Mouse (Mus musculus) intestine, embryonic 16.5 days (tissue): ENCODE data around the gene Syde1. TPM values are rescaled to one million over a fixed set of nuclear protein-coding genes. Genes with fewer than 3 reads are reported as not detected.
A peak's percentile ranks its signal among the peaks of the same experiment; 100 is the strongest.

Experiments used
- ATAC-seq: fragments of 200-750 bp; cut with Nextera tagmentation; 2 replicates; pipeline ENCODE4 v1.8.0; 2017; ENCODE audit warnings: moderate TSS enrichment, moderate library complexity
- H3K27ac ChIP-seq: fragments of 300-500 bp; sonication (generic); 2 replicates; pipeline ENCODE4 v1.5.1; 2014; ENCODE audit warnings: mild to moderate bottlenecking, low read length
- H3K27me3 ChIP-seq: fragments of 300-500 bp; sonication (generic); replicated peaks from 2 replicates; pipeline ENCODE4 v1.6.1; 2014; ENCODE audit warnings: low read length, control low read depth, mixed read lengths; ENCODE audit not compliant: control insufficient read depth, insufficient read depth
- H3K36me3 ChIP-seq: fragments of 300-500 bp; sonication (generic); 2 replicates; pipeline ENCODE4 v1.6.1; 2014; ENCODE audit warnings: low read length, control low read depth; ENCODE audit not compliant: control insufficient read depth, insufficient read depth
- H3K4me1 ChIP-seq: fragments of 300-500 bp; sonication (generic); 2 replicates; pipeline ENCODE4 v1.6.1; 2014; ENCODE audit warnings: low read length, control low read depth, mixed read lengths; ENCODE audit not compliant: control insufficient read depth, insufficient read depth
- H3K4me2 ChIP-seq: fragments of 300-500 bp; sonication (generic); 2 replicates; pipeline ENCODE4 v1.6.1; 2014; ENCODE audit warnings: low read depth, low read length, control low read depth
- H3K4me3 ChIP-seq: fragments of 300-500 bp; sonication (generic); 2 replicates; pipeline ENCODE4 v1.5.1; 2014; ENCODE audit warnings: mild to moderate bottlenecking, low read length
- H3K9ac ChIP-seq: fragments of 300-500 bp; sonication (generic); 2 replicates; pipeline ENCODE4 v1.6.1; 2014; ENCODE audit warnings: low read depth, low read length
- H3K9me3 ChIP-seq: fragments of 300-500 bp; sonication (generic); 2 replicates; pipeline ENCODE4 v1.6.1; 2016; ENCODE audit warnings: low read length, control low read depth; ENCODE audit not compliant: control insufficient read depth
- WGBS: fragments of 180-500 bp; shearing (Covaris S2); extraction: QIAGEN DNeasy Blood & Tissue Kit; methylation state at CpG from one replicate; pipeline ENCODE4 v1.1.7; 2014; 5-methylcytosine and 5-hydroxymethylcytosine counted together
- polyA plus RNA-seq: library from polyadenylated mRNA; unstranded; fragments of >200 nt; fragmentation: Nextera tagmentation; extraction: Ambion mirVana; gene quantifications from 2 replicates; pipeline ENCODE4 v1.2.1, GENCODE M21; 2015

The Syde1 gene
- polyA plus RNA-seq, 1 experiment from 2014 or later, result 12.5 TPM

- Histone ChIP-seq H3K4me3 (no peak overlapping the region), H3K27me3 (no peaks in the 10 kb centered on the region), H3K27ac (no peak overlapping the region), H3K4me1 (no peaks in the 10 kb centered on the region), H3K9me3 (no peaks in the 10 kb centered on the region), H3K4me2 (no peak overlapping the region), H3K36me3 (peaks cover 11% of the 10 kb centered on the region), H3K9ac (no peak overlapping the region)
- ATAC-seq, result no peak
- 71% methylated on average over 9 of the region's 9 CpGs for WGBS
Measured at GRCm38 (mm10) chr10:78583347-78583746, 8.4 kb downstream of the Syde1 start.

DNA sequence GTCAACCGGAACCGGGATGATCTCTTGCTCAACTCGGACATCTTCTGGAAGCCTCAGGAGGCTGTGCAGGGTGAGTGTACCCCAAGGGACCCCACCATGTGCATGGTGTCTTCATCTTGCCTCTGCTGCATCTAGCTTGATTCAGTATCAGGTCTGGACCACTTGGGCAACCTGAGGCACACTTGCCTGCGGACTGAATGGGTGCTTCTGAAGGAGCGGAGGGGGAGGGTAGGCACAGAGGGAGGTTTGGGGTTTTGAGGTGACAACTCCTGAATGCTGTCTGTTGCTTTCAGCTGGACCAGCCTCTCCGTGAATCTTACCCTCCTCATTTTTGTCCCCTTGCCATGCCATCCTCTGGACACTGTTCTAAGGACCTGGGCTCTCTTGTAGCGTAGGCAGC, 10.6 kb downstream of the Syde1 start:
- Histone ChIP-seq H3K9ac (no peak overlapping the region), H3K27ac (no peak overlapping the region), H3K36me3 (peaks cover 8% of the 10 kb centered on the region), H3K4me2 (no peak overlapping the region), H3K9me3 (no peaks in the 10 kb centered on the region), H3K4me1 (no peaks in the 10 kb centered on the region), H3K4me3 (no peak overlapping the region), H3K27me3 (no peaks in the 10 kb centered on the region)
- WGBS, result 92% methylated on average over 7 of the region's 7 CpGs
- no peak for ATAC-seq

GRCm38 (mm10) chr10:78578204-78578603, 13.6 kb downstream of the Syde1 start:
- no peaks in the 10 kb centered on the region for H3K27me3 ChIP-seq
- 82% methylated on average over 3 of the region's 3 CpGs for WGBS
- H3K4me2 ChIP-seq, result no peak overlapping the region
- no peaks in the 10 kb centered on the region for H3K9me3 ChIP-seq
- peaks cover 4% of the 10 kb centered on the region for H3K4me1 ChIP-seq
- 0 out of 2 replicates have a peak, but pooled peaks cover 3% of the 10 kb centered on the region for H3K36me3 ChIP-seq
- no peak overlapping the region for H3K4me3 ChIP-seq
- H3K27ac ChIP-seq, result no peak overlapping the region
- ATAC-seq, result no peak
- no peak overlapping the region for H3K9ac ChIP-seq

DNA sequence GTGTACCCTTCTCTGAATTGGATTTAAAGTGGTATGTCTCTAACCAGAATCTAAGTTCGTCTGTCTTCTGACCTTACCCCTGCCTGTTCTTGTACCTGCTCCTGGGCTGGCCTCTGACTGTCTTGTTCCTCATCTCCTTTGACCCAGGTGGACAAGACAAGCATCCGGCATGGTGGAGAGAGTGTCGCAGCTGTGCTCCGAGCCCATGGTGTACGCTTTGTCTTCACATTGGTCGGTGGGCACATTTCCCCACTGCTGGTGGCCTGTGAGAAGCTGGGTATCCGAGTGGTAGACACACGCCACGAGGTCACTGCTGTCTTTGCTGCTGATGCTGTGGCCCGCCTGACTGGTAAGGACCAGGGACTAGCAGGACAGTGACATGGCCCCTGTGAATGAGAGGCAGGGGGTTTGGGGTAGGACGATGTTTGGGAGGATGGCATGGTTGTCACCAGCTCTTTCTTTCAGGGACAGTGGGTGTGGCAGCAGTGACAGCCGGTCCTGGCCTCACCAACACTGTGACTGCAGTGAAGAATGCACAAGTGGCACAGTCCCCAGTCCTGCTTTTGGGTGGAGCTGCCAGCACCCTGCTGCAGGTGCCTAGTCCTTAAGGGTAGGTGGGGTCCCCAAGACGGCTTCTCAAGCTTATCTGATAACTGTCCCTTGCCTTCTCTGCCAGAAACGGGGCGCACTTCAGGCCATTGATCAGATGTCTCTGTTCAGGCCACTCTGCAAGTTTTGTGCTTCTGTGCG, 15.2 kb downstream of the Syde1 start:
- H3K4me3 ChIP-seq, result no peak overlapping the region
- ATAC-seq, result no peak
- 94% methylated on average over 16 of the region's 16 CpGs for WGBS
- H3K9ac ChIP-seq, result no peak overlapping the region
- H3K36me3 ChIP-seq, result 0 out of 2 replicates have a peak, but pooled peaks cover 3% of the 10 kb centered on the region
- no peaks in the 10 kb centered on the region for H3K9me3 ChIP-seq
- H3K4me1 ChIP-seq, result peaks cover 4% of the 10 kb centered on the region
- H3K27me3 ChIP-seq, result no peaks in the 10 kb centered on the region
- H3K27ac ChIP-seq, result no peak overlapping the region
- no peak overlapping the region for H3K4me2 ChIP-seq

DNA sequence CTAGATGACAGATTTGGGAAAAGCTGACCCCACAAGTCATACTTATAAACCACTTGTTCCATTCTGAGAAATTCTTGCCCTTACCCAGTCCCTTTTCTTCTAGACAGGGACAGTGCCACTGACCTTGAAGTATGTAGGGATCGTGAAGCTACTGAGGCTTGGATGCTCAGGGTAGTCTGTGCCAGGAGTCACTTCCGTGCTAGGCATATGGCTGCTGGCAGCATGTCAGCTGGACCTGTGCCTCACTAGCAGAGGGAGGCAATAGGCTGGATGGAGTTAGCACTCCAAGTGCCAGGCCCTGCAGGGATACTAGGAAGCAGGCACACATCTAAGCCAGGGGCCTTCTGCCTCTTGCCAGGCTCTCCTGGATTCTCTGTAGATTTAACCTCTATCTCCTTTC, 16.1 kb downstream of the Syde1 start:
- Histone ChIP-seq H3K4me3 (peak overlapping the region; percentile 75), H3K27ac (no peak overlapping the region; the same call in 1 of the 2 replicates), H3K9ac (0 out of 2 replicates have a peak overlapping the region, but pooled peaks have one; percentile 82), H3K36me3 (0 out of 2 replicates have a peak, but pooled peaks cover 3% of the 10 kb centered on the region), H3K4me1 (peaks cover 4% of the 10 kb centered on the region), H3K4me2 (peak overlapping the region; percentile 73), H3K9me3 (no peaks in the 10 kb centered on the region), H3K27me3 (no peaks in the 10 kb centered on the region)
- WGBS, result 59% methylated on average over 2 of the region's 2 CpGs
- no peak for ATAC-seq

DNA sequence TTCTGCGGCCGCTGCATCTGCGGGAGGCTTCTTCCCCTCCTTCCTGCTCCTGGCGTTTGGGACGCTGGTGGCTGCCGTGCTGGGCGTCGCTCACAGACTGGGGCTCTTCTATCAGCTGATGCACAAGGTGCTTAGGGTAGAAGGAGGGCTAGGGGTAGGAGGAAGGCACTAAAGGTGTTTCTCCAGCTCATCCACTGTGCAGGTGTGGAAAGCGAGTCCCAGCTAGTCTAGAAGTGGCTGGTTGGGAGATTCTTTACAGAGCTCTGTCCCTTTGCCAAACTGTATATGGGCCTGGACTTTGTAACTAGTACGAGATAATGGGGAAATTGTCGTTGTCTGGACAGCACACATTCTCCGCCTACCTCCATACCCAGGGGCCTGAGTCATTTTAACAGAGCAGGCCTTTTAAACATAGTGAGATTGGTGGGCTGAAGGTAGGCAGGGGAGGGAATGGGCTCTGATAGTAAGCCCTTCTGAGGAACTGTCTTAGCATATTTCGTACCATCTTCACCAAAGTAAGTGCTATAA, 16.6 kb downstream of the Syde1 start:
- peak overlapping the region; percentile 73 for H3K4me2 ChIP-seq
- peak overlapping the region; percentile 82 for H3K9ac ChIP-seq
- H3K9me3 ChIP-seq, result no peaks in the 10 kb centered on the region
- H3K27me3 ChIP-seq, result no peaks in the 10 kb centered on the region
- H3K36me3 ChIP-seq, result 0 out of 2 replicates have a peak, but pooled peaks cover 3% of the 10 kb centered on the region
- ATAC-seq, result peak; percentile 68
- H3K4me1 ChIP-seq, result peaks cover 4% of the 10 kb centered on the region
- 9% methylated on average over 13 of the region's 13 CpGs for WGBS
- peak overlapping the region; percentile 75 for H3K4me3 ChIP-seq
- peak overlapping the region; percentile 97 for H3K27ac ChIP-seq

DNA sequence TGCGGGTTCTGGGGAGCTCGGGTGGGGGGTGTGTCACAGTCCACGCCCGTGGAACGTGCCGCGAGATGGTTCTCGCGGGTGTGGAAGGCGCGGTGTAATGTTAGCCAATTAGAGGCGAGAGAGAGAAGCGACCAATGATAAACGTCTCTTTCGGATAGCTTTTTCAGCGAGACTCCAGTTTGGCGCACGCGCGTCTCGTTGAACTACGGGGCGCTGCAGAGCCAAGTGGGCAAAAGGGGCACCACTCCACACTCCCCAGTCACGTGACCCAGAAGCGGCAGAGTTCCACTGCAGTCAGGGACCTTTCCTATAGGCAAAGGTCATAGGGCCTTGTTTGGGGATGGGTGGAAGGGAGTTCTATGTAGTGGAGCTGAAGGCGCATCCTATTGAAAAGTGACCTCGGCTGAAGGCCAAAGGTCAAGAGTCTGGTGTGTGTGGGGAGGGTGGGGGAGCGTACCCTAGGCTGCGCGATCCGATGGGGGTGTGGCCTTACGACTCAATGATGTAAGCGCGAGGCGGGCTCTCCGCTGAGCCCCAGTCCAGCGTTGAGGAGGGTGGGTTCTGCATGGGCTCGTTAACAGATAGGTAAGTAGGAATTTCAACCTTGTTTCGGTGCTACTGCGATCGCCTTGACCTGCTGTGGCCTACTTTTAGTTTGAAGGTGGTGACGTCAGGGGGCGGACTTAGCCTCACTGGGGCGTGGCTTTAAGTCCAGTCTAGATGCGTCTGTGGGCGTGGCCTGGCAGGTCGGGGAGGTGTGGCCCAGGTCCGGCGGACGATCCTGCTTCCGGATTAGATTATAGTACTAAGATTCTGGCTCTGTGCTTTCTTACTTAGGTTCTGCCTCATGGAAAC, 17.3 kb downstream of the Syde1 start, which contains the start of gene Ilvbl:
TSS of gene Ilvbl (plus strand) at position 97 of the 855 bp plus-strand sequence.
- H3K4me1 ChIP-seq, result peaks cover 4% of the 10 kb centered on the region
- peak within 1 kb of the TSS; percentile 97 for H3K27ac ChIP-seq
- H3K4me3 ChIP-seq, result peak within 1 kb of the TSS; percentile 75
- ATAC-seq, result peak; percentile 92
- WGBS, result under 1% methylated on average over 51 of the region's 51 CpGs
- peak within 1 kb of the TSS; percentile 82 for H3K9ac ChIP-seq
- H3K27me3 ChIP-seq, result no peaks in the 10 kb centered on the region
- peak within 1 kb of the TSS; percentile 73 for H3K4me2 ChIP-seq
- 0 out of 2 replicates have a peak, but pooled peaks cover 3% of the 10 kb centered on the region for H3K36me3 ChIP-seq
- H3K9me3 ChIP-seq, result no peaks in the 10 kb centered on the region

- ATAC-seq, result no peak
- 0 out of 2 replicates have a peak, but pooled peaks cover 3% of the 10 kb centered on the region for H3K36me3 ChIP-seq
- no peak overlapping the region for H3K9ac ChIP-seq
- peaks cover 4% of the 10 kb centered on the region for H3K4me1 ChIP-seq
- no peaks in the 10 kb centered on the region for H3K27me3 ChIP-seq
- H3K4me2 ChIP-seq, result no peak overlapping the region
- no peak overlapping the region for H3K4me3 ChIP-seq
- 61% methylated on average over 3 of the region's 3 CpGs for WGBS
- no peak overlapping the region for H3K27ac ChIP-seq
- H3K9me3 ChIP-seq, result no peaks in the 10 kb centered on the region
Measured at GRCm38 (mm10) chr10:78573226-78573625, 18.5 kb downstream of the Syde1 start.

DNA sequence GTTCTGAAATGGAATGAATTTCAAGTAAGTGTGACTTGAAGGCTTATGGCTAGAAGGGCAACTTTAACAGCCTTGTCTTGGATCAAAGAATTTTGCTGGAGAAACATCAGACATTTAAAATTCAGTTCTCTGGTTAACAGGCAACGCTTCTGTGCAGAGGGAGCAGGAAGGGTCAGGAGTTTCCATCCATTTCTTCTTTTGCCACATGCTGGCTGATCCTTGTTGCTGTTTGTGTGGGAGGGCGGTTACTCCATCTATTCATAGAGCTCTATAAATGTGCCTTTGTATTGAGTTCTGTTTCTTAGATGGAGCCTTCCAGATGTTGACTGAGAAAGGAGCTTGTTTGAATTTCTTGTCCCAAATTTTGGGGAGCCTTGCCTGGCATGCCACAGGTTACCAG, 20.9 kb downstream of the Syde1 start:
- no peak overlapping the region for H3K9ac ChIP-seq
- 62% methylated on average over 2 of the region's 2 CpGs for WGBS
- no peak overlapping the region for H3K27ac ChIP-seq
- H3K4me3 ChIP-seq, result no peak overlapping the region
- no peaks in the 10 kb centered on the region for H3K27me3 ChIP-seq
- peaks cover 3% of the 10 kb centered on the region for H3K4me1 ChIP-seq
- no peaks in the 10 kb centered on the region for H3K9me3 ChIP-seq
- H3K36me3 ChIP-seq, result no peaks in the 10 kb centered on the region
- ATAC-seq, result no peak
- H3K4me2 ChIP-seq, result no peak overlapping the region
